Mouse (Mus musculus): ENCODE data around the gene Il2ra.
"Not testable (repeated sequence)": the region's sequence is repeated elsewhere in the genome, so short reads cannot be mapped to it uniquely, and the experiment has no call there.

Gene Il2ra

DNA sequence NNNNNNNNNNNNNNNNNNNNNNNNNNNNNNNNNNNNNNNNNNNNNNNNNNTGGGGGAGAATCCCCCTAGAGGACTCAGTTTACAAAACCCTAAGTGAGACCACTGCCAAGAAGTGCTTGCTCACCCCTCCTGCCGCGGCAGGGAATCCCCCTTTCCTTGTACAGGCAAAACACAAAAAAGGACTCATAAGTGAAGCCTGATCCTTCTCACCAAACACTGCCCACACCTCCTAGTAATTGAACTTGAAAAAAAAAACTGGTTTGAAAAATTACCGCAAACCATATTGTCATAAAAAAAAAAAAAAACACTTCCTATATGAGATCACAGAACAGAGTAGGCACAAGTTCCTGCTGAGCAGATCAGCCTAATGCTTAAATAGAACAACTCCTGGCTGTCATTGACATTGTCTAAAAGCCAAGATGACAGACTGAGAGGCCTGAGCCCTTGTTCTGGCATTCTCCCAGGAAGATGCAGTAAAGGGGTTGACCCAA, at the start of gene Il2ra:
Il2ra (plus strand) TSS at position 357 of the 491 bp plus-strand sequence.
- CTCF ChIA-PET: no interaction called here

DNA sequence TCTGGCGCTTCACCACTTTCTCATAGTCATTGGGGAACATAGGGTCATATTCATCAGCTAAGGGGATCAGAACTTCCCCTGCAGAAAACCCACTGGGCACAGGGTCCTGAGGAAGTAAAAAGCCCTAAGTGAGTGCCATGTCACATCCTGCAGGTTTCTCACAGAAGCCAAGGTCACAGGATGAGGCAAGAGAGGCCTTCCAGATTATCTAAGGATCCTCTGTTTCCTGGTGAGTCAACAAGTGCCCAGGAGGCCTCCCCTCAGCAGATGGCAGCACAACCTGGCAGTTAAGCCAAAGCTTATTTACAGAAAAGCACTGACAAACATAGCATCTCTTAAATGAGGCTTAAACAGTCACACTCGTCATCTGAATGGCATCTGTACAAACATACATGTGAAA, 45.9 kb upstream of the Il2ra start:
- CTCF ChIA-PET: no interaction called here

GRCm38 (mm10) chr2:11597906-11598305, 44.7 kb upstream of the Il2ra start:
- CTCF ChIA-PET: no interaction called here

- CTCF ChIA-PET: no interaction called here
Measured at GRCm38 (mm10) chr2:11601795-11602194, 40.8 kb upstream of the Il2ra start.

DNA sequence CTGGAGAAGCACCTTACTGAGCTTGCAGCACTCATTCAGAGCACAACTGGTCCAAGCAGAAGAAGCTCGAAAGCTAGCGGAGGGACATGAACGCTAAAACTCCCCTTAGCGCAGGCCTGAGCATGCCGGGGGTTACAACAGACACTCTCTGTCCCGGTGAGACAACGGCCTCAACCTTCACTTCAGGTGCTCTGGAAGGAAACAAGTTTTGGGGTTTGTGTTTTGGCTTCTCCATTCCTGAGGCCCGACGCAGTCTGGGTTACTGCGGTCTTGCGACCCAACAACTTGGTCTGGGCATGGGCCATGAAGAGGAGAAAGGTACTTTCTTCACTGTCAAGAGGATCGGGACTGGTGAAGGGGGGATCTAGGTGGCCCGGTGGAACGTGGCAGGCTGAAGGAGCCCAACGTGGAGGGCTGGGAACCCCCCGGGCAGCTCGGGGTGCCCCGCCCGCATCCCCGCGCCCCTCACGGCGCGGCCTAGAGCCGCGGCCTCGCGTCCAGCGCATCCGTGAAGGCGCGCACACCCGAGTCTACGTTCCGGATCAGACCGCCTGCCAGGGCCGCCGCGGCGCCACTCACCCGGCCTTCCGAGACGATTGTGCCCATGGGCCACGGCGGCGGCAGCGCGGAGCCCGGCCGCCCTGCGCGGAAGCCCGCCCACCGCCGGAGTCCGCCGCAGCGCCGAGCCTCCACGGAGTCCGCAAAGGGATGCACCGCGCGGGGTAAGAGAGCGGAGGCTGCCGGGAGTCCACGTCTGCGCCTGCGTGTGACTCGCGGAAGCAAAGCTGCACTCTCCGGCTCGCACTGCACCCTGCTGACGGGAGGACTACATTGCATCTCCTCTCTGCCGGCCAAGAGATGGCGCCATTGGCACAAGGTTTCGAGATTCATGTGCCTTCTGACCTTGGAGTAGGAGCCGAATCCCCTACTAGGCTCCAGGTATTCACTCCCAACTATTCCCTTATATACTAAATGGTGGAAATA, 39.8 kb upstream of the Il2ra start:
- CTCF ChIA-PET: interaction anchor here (0.5 to 3.2 kb wide), 5 partner anchors 61 to 242 kb away, joined by 3 to 12 read pairs (median 5); no protein-coding TSS in a partner anchor

GRCm38 (mm10) chr2:11604053-11604452, 38.6 kb upstream of the Il2ra start, which contains the start of gene Rbm17:
Gene Rbm17, minus strand, starts transcription at chr2:11604153.
- CTCF ChIA-PET: interaction anchor here (0.6 to 3.2 kb wide), 7 partner anchors 11 to 111 kb away, joined by 3 to 12 read pairs (median 5); no protein-coding TSS in a partner anchor

DNA sequence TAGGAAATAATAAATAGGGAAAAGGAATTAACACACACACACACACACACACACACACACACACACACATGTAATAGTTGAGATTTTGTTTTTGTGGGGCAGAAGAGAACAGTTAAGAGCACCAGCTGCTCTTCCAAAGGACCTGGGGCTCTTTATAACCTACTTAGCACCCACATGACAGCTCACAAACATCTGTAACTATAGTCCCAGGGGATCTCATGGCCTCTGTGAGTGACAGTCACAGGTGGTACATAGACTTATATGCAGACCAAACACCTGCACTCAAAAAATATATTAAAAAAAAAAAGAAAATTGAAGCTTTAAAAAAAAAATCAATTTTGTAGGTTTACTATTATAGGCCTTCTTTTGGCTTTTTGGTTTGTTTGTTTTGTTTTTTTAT, 37.7 kb upstream of the Il2ra start:
- CTCF ChIA-PET: interaction anchor here (0.8 to 3.2 kb wide), 3 partner anchors 59 to 104 kb away, joined by 3 to 12 read pairs (median 5); no protein-coding TSS in a partner anchor

GRCm38 (mm10) chr2:11606718-11607117, 35.9 kb upstream of the Il2ra start:
- CTCF ChIA-PET: interaction anchor here (1.2 kb wide), 1 partner anchor 68 kb away, joined by 3 read pairs; no protein-coding TSS in a partner anchor

GRCm38 (mm10) chr2:11612939-11613338, 29.7 kb upstream of the Il2ra start:
- CTCF ChIA-PET: not testable (repeated sequence)

- CTCF ChIA-PET: interaction anchor here (0.8 kb wide), 1 partner anchor 40 kb away, joined by 3 read pairs; no protein-coding TSS in a partner anchor
Measured at GRCm38 (mm10) chr2:11616846-11617245, 25.8 kb upstream of the Il2ra start.

DNA sequence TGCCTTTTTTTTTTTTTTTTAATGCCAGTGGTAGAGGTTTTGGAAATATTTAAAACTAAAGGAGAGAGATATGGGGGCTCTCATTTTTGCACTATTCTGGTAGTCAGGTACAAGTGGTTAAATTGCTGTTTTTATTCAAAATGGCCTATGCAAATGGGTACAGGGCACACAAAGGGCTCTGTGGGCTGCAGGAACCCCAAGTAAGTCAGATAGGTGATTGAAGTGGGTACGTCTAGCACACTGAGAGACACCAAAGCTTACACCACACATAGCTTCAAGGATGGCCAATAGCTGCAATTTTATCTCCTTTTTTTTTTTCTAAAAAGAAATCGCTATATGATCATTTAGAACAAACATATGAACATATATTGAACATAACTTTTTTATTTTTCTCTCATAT, 23.0 kb upstream of the Il2ra start:
- CTCF ChIA-PET: interaction anchor here (0.7 kb wide), 1 partner anchor 19 kb away, joined by 6 read pairs; no protein-coding TSS in a partner anchor

DNA sequence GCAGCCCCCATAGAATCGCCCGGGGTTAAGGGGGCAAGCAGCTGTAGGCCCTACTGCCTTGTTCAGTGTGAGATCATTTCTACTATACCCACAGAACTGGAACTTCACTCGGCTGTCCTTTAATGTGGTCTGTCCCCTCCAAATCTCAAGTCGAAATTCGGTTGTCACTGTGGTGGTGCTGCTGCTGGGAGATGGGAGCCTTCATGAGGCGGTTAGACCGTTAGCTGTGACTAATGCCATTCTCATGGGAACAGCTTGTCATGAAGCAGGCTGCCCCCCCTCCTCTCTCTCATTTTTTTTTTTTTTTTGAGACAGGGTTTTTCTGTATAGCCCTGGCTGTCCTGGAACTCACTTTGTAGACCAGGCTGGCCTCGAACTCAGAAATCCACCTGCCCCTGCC, 19.4 kb upstream of the Il2ra start:
- CTCF ChIA-PET: no interaction called here

DNA sequence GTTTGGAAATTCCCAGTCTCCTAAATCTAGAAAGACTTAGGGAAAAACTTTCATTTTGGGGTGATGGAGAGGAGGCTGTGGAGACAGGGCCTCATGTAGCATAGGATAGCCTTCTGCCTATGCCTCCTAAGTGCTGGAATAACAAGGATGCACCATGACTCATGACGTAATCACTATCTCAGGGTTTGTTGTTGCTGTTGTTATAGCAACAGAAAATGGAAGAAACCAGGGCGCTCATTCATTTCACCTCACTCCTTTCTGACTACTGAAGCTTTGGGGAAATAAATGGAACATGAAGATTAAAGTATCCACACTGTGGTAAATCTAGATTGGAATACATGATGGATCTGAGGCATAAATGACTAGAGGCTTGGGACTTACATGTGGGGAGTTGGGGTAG, 18.9 kb upstream of the Il2ra start:
- CTCF ChIA-PET: no interaction called here

DNA sequence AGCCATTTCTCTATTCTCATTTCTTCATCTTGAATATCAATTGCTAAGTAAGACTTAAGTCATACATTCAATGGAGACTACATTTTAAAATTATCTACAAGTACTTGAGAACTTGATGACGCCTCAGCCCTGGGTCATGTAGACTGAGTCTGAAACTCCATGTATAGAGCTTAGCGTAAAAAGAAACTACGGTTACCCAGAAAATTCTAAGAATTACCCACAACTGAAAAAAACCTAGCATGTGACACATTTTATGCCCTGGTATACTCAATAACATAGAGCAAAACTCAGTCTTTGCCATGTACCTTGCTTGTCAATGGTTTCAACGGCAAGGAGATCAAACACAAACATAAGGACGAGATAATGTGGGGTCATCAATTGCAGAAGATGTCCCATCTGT, 16.7 kb upstream of the Il2ra start, which contains the start of gene Gm17490:
Gm17490 (minus strand) TSS at position 375 of the 400 bp plus-strand sequence.
- CTCF ChIA-PET: interaction anchor here (1.0 kb wide), 1 partner anchor 15 kb away, joined by 5 read pairs; no protein-coding TSS in a partner anchor

GRCm38 (mm10) chr2:11635035-11635434, 7.6 kb upstream of the Il2ra start:
- CTCF ChIA-PET: no interaction called here

GRCm38 (mm10) chr2:11635471-11636137, 7.0 kb upstream of the Il2ra start:
- CTCF ChIA-PET: no interaction called here

DNA sequence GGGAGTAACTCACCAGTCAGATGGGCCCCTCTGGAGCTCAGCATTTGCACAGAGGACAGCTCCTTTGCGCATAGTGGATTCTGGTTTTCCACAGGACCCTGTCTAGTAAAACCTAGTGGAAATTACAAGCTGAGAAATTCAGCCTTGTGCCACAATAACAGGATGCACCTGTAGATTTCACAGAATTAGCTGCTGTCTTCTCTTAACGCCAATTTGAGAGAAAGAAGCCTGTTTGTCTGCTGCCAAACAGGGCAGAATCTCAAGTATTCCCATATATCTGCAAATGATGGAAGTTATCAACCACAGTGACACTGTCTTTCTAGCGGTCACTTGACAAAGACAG, 6.5 kb upstream of the Il2ra start:
- CTCF ChIA-PET: no interaction called here

- CTCF ChIA-PET: interaction anchor here (0.6 kb wide), 1 partner anchor 20 kb away, joined by 3 read pairs; no protein-coding TSS in a partner anchor
Measured at GRCm38 (mm10) chr2:11637115-11637514, 5.5 kb upstream of the Il2ra start.

DNA sequence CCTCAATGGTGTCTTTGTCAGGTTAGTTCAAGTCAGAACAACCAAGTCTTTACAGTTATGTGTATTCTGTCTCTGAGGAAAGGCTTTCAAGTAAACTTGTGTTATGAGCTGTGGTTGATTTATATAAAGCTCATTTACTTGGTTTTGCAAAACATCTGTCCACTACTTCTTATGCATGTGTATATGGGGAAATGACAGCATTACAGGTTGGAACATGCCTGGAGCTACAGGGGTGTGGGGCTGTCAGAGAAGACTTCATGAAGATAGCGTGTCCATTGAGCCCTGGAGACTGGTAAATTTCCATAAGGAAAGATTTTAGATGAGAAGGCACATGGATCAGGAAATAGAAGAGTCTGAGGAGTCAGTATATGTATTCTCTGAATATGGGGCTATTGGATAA, 1.4 kb downstream of the Il2ra start:
- CTCF ChIA-PET: no interaction called here

DNA sequence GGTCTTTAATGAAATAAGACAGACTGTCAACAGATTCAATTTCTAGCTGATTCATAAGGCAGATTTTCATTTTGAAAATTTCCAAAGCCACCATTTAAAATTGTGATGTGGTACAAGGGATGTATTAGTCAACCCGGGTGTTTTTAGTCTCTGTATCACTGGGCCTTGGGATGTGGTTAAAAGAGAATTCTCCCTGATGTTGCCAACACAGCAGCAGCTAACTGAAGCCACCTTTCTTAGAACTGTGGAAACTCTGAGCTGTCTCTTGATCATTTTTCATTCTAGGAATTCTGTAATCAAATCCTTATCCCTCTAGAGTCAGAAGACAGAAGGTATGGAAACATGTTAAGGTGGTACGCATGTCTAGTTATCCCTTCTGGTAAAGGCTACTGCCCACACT, 2.7 kb downstream of the Il2ra start:
- CTCF ChIA-PET: no interaction called here

DNA sequence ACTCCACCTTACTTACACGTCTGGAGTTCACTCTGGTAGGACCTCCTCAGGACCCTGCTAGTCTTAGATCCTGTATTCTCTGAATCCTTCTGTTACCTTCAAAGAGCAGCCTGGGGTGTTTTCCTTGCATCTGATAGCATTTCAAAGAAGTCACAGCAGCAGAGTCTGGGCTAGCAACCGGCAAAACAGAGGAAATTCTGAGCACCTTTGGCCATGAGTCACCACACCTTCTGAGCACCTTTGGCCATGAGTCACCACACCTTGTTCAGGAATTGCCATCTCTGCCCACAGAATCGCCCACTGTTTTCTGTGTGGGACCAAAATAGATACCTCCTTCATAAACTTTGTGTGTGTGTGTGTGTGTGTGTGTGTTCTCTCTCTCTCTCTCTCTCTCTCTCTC, 8.9 kb downstream of the Il2ra start:
- CTCF ChIA-PET: interaction anchor here (0.6 kb wide), 1 partner anchor 276 kb away, joined by 3 read pairs; no protein-coding TSS in a partner anchor

GRCm38 (mm10) chr2:11652196-11652595, 9.6 kb downstream of the Il2ra start:
- CTCF ChIA-PET: no interaction called here

Data from spleen, embryonic (tissue).